Mouse (Mus musculus) heart, embryonic 12.5 days (tissue): ENCODE measurements around the gene Atp2a1. TPM values are rescaled to one million over a fixed set of nuclear protein-coding genes. Genes with fewer than 3 reads are reported as not detected.
A peak's percentile ranks its signal among the peaks of the same experiment; 100 is the strongest.

Experiments
- ATAC-seq: fragments of 200-750 bp; cut with Nextera tagmentation; 2 replicates; pipeline ENCODE4 v1.8.0; 2017; ENCODE audit warnings: moderate TSS enrichment, moderate library complexity; ENCODE audit not compliant: insufficient number of reproducible peaks, low FRiP score
- H3K27ac ChIP-seq: fragments of 300-500 bp; sonication (generic); 2 replicates; pipeline ENCODE4 v1.5.1; 2016; ENCODE audit warnings: mild to moderate bottlenecking, moderate library complexity; ENCODE audit not compliant: poor library complexity, severe bottlenecking
- H3K27me3 ChIP-seq: fragments of 300-500 bp; sonication (generic); replicated peaks from 2 replicates; pipeline ENCODE4 v1.6.1; 2016; ENCODE audit warnings: mild to moderate bottlenecking, moderate library complexity
- H3K36me3 ChIP-seq: fragments of 300-500 bp; sonication (generic); 2 replicates; pipeline ENCODE4 v1.6.1; 2016; ENCODE audit warnings: mild to moderate bottlenecking, moderate library complexity
- H3K4me1 ChIP-seq: fragments of 300-500 bp; sonication (generic); replicated peaks from 2 replicates; pipeline ENCODE4 v1.6.1; 2016; ENCODE audit warnings: mild to moderate bottlenecking
- H3K4me2 ChIP-seq: fragments of 300-500 bp; sonication (generic); 2 replicates; pipeline ENCODE4 v1.6.1; 2016; ENCODE audit warnings: mild to moderate bottlenecking, moderate library complexity
- H3K4me3 ChIP-seq: fragments of 300-500 bp; sonication (generic); 2 replicates; pipeline ENCODE4 v1.5.1; 2016; ENCODE audit warnings: mild to moderate bottlenecking
- H3K9ac ChIP-seq: fragments of 300-500 bp; sonication (generic); 2 replicates; pipeline ENCODE4 v1.6.1; 2016; ENCODE audit warnings: mild to moderate bottlenecking, moderate library complexity
- H3K9me3 ChIP-seq: fragments of 300-500 bp; sonication (generic); replicated peaks from 2 replicates; pipeline ENCODE4 v1.6.1; 2016; ENCODE audit warnings: mild to moderate bottlenecking, moderate library complexity
- WGBS: fragments of 180-500 bp; shearing (Covaris S2); methylation state at CpG from one replicate; pipeline ENCODE4 v1.1.7; 2016; 5-methylcytosine and 5-hydroxymethylcytosine counted together
- polyA plus RNA-seq: library from polyadenylated mRNA; unstranded; fragments of >200 nt; fragmentation: Nextera tagmentation; extraction: Ambion mirVana; gene quantifications from 2 replicates; pipeline ENCODE4 v1.2.1, GENCODE M21; 2016

Atp2a1 gene
- polyA plus RNA-seq, 1 experiment from 2014 or later, result 3.2 TPM

DNA sequence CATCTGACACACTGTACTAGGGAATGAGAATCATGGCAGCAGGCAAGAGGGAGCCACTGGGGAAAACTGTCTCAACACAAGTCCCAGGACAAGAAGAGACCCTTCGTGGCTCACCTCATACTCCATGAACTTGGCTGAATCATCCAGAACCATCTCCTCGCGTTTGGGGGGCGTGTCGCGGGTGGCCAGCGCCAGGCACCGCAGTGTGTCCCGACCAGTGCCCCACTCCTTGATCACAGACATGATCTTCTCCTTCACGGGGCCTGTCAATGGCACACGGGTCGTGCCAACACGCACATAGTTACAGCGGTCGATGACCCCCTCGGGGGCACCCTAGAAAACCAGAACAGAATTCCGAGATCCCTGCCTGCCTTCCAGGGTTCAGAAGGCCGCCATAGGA is 12.9 kb downstream of the Atp2a1 start:
- no peak overlapping the region for H3K4me3 ChIP-seq
- H3K27ac ChIP-seq, result no peak overlapping the region
- no peak for ATAC-seq
- no peaks in the 10 kb centered on the region for H3K27me3 ChIP-seq
- H3K36me3 ChIP-seq, result peaks cover 31% of the 10 kb centered on the region
- WGBS, result 90% methylated on average over 18 of the region's 18 CpGs
- H3K9ac ChIP-seq, result no peak overlapping the region
- H3K4me1 ChIP-seq, result no peaks in the 10 kb centered on the region
- H3K4me2 ChIP-seq, result no peak overlapping the region
- no peaks in the 10 kb centered on the region for H3K9me3 ChIP-seq

GRCm38 (mm10) chr7:126448481-126448880 is 14.4 kb downstream of the Atp2a1 start:
- Histone ChIP-seq H3K9ac (no peak overlapping the region), H3K36me3 (peaks cover 44% of the 10 kb centered on the region), H3K9me3 (no peaks in the 10 kb centered on the region), H3K27me3 (no peaks in the 10 kb centered on the region), H3K4me1 (no peaks in the 10 kb centered on the region), H3K4me3 (no peak overlapping the region), H3K4me2 (no peak overlapping the region), H3K27ac (no peak overlapping the region)
- WGBS, result 87% methylated on average over 19 of the region's 19 CpGs
- no peak for ATAC-seq

GRCm38 (mm10) chr7:126446217-126446616 is 16.7 kb downstream of the Atp2a1 start:
- ATAC-seq, result no peak
- no peaks in the 10 kb centered on the region for H3K9me3 ChIP-seq
- H3K27ac ChIP-seq, result no peak overlapping the region
- WGBS, result 86% methylated on average over 21 of the region's 21 CpGs
- no peaks in the 10 kb centered on the region for H3K4me1 ChIP-seq
- H3K9ac ChIP-seq, result no peak overlapping the region
- H3K36me3 ChIP-seq, result peaks cover 64% of the 10 kb centered on the region
- H3K27me3 ChIP-seq, result no peaks in the 10 kb centered on the region
- H3K4me2 ChIP-seq, result no peak overlapping the region
- H3K4me3 ChIP-seq, result no peak overlapping the region

DNA sequence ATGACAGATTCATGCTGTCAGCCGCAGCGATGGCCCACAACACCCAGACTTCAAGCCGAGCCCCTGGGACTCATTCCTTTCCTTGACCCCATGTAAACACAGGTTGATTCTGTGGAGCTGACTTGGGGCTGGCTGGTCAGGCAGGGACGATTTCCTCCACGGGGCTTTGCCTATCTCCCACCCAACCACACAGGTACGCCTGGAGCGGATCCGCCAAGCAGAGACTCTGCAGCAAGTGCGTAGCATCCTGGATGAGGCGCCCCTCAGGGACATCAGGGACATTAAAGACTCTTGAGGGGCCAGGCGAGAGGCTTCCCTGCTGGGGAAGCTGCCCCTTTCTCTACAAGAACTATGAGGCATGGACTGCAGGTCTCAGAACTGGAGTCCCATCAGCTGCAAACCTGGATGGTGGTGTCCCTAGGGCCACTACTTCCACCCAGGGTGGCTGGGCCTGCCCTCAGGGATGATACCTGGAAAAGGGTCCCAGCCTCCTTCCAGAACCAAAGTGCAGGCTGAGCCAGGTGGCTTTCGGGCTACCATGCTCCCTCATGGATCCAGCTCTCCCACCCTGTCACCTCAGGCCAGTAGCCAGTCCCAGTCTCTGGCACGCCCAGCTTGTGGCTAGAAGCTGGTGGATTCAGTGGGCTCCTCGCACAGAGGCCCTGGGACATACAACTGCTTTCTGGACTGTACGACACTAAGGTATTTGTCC is 17.6 kb downstream of the Atp2a1 start:
- H3K9ac ChIP-seq, result no peak overlapping the region
- H3K4me3 ChIP-seq, result no peak overlapping the region
- H3K27ac ChIP-seq, result no peak overlapping the region
- no peaks in the 10 kb centered on the region for H3K4me1 ChIP-seq
- WGBS, result 88% methylated on average over 15 of the region's 15 CpGs
- H3K4me2 ChIP-seq, result no peak overlapping the region
- no peaks in the 10 kb centered on the region for H3K9me3 ChIP-seq
- no peaks in the 10 kb centered on the region for H3K27me3 ChIP-seq
- H3K36me3 ChIP-seq, result peaks cover 71% of the 10 kb centered on the region
- ATAC-seq, result no peak

DNA sequence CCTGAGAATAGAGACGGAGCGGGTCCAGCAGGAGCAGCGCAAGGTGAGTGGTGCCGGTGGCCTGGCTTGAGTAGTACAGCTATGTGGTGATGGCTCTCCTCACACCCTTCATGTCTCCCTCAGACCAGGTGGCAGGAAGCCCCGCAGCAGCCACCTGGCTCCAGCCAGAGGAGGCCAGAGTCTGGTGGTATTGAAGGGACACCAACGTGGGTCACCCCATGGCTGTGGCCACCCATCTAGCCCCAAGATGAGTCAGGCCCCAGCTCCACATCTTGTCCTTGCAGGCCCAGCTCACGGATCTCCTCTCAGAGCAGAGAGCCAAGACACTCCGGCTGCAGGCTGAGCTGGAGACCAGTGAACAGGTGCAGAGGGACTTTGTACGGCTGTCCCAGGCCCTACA is 18.4 kb downstream of the Atp2a1 start:
- Histone ChIP-seq H3K27me3 (no peaks in the 10 kb centered on the region), H3K9me3 (no peaks in the 10 kb centered on the region), H3K27ac (no peak overlapping the region), H3K4me2 (no peak overlapping the region), H3K4me1 (no peaks in the 10 kb centered on the region), H3K4me3 (no peak overlapping the region), H3K9ac (no peak overlapping the region), H3K36me3 (peaks cover 78% of the 10 kb centered on the region)
- ATAC-seq, result no peak
- 84% methylated on average over 9 of the region's 9 CpGs for WGBS

DNA sequence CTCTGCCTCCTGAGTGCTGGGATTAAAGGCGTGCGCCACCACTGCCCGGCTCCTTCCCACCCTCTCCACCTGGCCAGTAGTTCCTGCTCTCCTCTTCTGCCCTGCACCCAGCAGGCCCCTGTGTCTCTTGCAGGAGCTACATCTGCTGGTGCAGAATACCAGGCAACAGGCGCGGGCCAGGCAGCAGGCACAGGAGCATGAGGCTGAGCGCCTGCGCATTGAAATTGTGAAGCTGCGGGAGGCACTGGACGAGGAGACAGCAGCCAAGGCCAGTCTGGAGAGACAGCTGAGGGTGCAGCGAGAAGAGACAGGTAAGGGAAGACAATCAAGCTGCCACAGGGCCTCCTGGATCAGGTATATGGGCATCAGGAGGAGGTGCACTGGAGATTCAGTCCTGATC is 18.9 kb downstream of the Atp2a1 start:
- no peaks in the 10 kb centered on the region for H3K9me3 ChIP-seq
- no peak for ATAC-seq
- WGBS, result 90% methylated on average over 10 of the region's 10 CpGs
- H3K36me3 ChIP-seq, result peaks cover 80% of the 10 kb centered on the region
- H3K27ac ChIP-seq, result no peak overlapping the region
- H3K4me3 ChIP-seq, result no peak overlapping the region
- H3K4me1 ChIP-seq, result no peaks in the 10 kb centered on the region
- H3K9ac ChIP-seq, result peak overlapping the region; percentile 31; the same call in 1 of the 2 replicates
- no peak overlapping the region for H3K4me2 ChIP-seq
- no peaks in the 10 kb centered on the region for H3K27me3 ChIP-seq

GRCm38 (mm10) chr7:126440134-126440533 is 22.8 kb downstream of the Atp2a1 start:
- ATAC-seq, result 0 out of 2 replicates have a peak, but pooled peaks have one; percentile 33
- no peak overlapping the region for H3K27ac ChIP-seq
- 90% methylated on average over 9 of the region's 9 CpGs for WGBS
- peaks cover 70% of the 10 kb centered on the region for H3K36me3 ChIP-seq
- H3K9me3 ChIP-seq, result no peaks in the 10 kb centered on the region
- H3K4me3 ChIP-seq, result no peak overlapping the region
- no peak overlapping the region for H3K4me2 ChIP-seq
- H3K27me3 ChIP-seq, result no peaks in the 10 kb centered on the region
- no peaks in the 10 kb centered on the region for H3K4me1 ChIP-seq
- H3K9ac ChIP-seq, result no peak overlapping the region

DNA sequence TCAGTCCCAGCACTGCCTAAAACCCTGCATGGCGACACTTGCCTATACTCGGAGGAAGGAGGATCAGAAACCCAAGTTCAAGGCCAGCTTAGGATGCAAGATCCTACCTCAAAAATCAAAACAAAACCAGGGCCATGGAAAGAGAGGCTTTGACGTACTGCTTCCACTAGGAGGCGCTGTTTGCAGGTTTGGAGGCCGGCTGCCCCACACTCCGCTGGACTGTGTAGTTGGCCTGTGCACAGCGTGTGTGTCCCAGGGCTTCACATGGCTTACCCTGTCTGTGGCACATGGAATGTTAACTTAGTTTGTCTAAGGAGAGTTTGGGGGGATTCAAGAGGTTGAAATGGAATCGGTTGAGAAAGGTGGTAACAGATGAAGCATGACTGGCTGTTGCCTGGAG is 26.1 kb downstream of the Atp2a1 start:
- H3K9me3 ChIP-seq, result no peaks in the 10 kb centered on the region
- no peak overlapping the region for H3K4me3 ChIP-seq
- H3K4me2 ChIP-seq, result no peak overlapping the region
- no peak for ATAC-seq
- H3K4me1 ChIP-seq, result no peaks in the 10 kb centered on the region
- no peaks in the 10 kb centered on the region for H3K27me3 ChIP-seq
- no peak overlapping the region for H3K9ac ChIP-seq
- 24% methylated on average over 8 of the region's 8 CpGs for WGBS
- H3K27ac ChIP-seq, result no peak overlapping the region
- H3K36me3 ChIP-seq, result peaks cover 65% of the 10 kb centered on the region

GRCm38 (mm10) chr7:126435801-126436200 is 27.1 kb downstream of the Atp2a1 start:
- no peak overlapping the region for H3K9ac ChIP-seq
- H3K4me1 ChIP-seq, result no peaks in the 10 kb centered on the region
- no peaks in the 10 kb centered on the region for H3K9me3 ChIP-seq
- H3K4me3 ChIP-seq, result no peak overlapping the region
- peaks cover 64% of the 10 kb centered on the region for H3K36me3 ChIP-seq
- H3K4me2 ChIP-seq, result no peak overlapping the region
- no peak overlapping the region for H3K27ac ChIP-seq
- ATAC-seq, result no peak
- WGBS, result 79% methylated on average over 3 of the region's 3 CpGs
- no peaks in the 10 kb centered on the region for H3K27me3 ChIP-seq

DNA sequence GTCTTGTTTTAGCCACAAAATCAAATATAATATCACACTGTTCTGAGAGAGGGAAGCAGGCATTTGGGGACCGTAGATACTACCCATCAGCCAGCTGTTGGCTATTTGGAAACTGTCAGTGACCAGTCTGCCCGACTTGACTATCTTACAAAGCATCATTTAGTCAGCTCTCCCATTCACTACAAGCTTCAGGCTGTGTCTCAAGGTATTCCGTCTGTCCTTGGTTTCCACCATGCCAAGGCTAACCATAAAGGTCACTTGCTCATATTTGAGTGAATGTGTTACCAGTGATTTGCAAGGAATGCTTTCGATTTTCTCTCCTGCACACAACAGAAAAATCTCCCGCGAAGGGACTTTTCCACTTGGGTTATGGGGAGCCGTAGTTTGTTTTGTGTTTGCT is 28.2 kb downstream of the Atp2a1 start:
- WGBS, result 83% methylated on average over 7 of the region's 7 CpGs
- H3K4me1 ChIP-seq, result peaks cover 6% of the 10 kb centered on the region
- H3K27me3 ChIP-seq, result no peaks in the 10 kb centered on the region
- no peak overlapping the region for H3K4me2 ChIP-seq
- peaks cover 55% of the 10 kb centered on the region for H3K36me3 ChIP-seq
- no peak overlapping the region for H3K4me3 ChIP-seq
- H3K9ac ChIP-seq, result no peak overlapping the region
- no peak overlapping the region for H3K27ac ChIP-seq
- ATAC-seq, result no peak
- no peaks in the 10 kb centered on the region for H3K9me3 ChIP-seq

DNA sequence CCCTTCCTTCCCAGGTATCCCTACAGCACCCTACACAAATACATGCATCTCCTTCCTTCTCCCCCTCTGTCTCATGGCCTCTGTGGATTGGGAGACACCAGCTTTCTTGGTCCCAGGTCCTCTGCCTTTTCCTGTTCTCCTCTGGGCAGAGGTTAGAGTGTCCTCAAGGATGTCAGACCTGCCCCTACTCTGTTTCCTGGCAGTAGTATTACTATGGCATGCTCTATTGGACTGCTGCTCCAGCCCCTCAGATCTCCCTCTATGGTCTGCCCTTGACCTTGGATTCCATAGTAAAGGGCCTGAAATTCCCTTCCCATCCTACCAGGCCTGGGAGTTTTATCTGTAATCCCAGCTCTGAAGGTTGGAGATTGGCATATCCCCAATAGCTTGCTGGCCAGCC is 32.7 kb downstream of the Atp2a1 start:
- Histone ChIP-seq H3K4me3 (no peak overlapping the region), H3K9me3 (peaks cover 4% of the 10 kb centered on the region; the same call in 1 of the 2 replicates), H3K27me3 (no peaks in the 10 kb centered on the region), H3K4me1 (peaks cover 18% of the 10 kb centered on the region), H3K27ac (no peak overlapping the region), H3K36me3 (peaks cover 31% of the 10 kb centered on the region), H3K9ac (no peak overlapping the region), H3K4me2 (0 out of 2 replicates have a peak overlapping the region, but pooled peaks have one; percentile 84)
- ATAC-seq, result no peak

GRCm38 (mm10) chr7:126429503-126429898 is 33.4 kb downstream of the Atp2a1 start:
- H3K9me3 ChIP-seq, result peaks cover 4% of the 10 kb centered on the region; the same call in 1 of the 2 replicates
- peaks cover 26% of the 10 kb centered on the region for H3K36me3 ChIP-seq
- H3K4me2 ChIP-seq, result peak overlapping the region; percentile 84
- peaks cover 18% of the 10 kb centered on the region for H3K4me1 ChIP-seq
- 28% methylated on average over 15 of the region's 15 CpGs for WGBS
- peak overlapping the region; percentile 76 for H3K4me3 ChIP-seq
- peak overlapping the region; percentile 89 for H3K27ac ChIP-seq
- H3K9ac ChIP-seq, result peak overlapping the region; percentile 86
- no peaks in the 10 kb centered on the region for H3K27me3 ChIP-seq
- no peak; the same call in 1 of the 2 replicates for ATAC-seq
